Mouse (Mus musculus) large intestine, adult 2 months (tissue): ENCODE data around the gene Mcm3ap. TPM values are rescaled to one million over a fixed set of nuclear protein-coding genes. Genes with fewer than 3 reads are reported as not detected.
A peak's percentile ranks its signal among the peaks of the same experiment; 100 is the strongest.

Experiments
- DNase-seq: peaks from one replicate; pipeline ENCODE4 v3.0.0-alpha.2; 2012; ENCODE audit warnings: low read depth, low spot score
- WGBS: fragments of 180-500 bp; shearing (Covaris S2); methylation state at CpG from one replicate; pipeline ENCODE4 v1.1.7; 2018; 5-methylcytosine and 5-hydroxymethylcytosine counted together
- polyA plus RNA-seq: library from polyadenylated mRNA; depleted of rRNA; stranded (reverse); fragments of >200 nt; gene quantifications from 2 replicates; pipeline ENCODE4 v1.2.3, GENCODE M21; 2012; rRNA removed

Mcm3ap gene
- 15.8 and 16.9 TPM in 2 replicates for polyA plus RNA-seq

DNA sequence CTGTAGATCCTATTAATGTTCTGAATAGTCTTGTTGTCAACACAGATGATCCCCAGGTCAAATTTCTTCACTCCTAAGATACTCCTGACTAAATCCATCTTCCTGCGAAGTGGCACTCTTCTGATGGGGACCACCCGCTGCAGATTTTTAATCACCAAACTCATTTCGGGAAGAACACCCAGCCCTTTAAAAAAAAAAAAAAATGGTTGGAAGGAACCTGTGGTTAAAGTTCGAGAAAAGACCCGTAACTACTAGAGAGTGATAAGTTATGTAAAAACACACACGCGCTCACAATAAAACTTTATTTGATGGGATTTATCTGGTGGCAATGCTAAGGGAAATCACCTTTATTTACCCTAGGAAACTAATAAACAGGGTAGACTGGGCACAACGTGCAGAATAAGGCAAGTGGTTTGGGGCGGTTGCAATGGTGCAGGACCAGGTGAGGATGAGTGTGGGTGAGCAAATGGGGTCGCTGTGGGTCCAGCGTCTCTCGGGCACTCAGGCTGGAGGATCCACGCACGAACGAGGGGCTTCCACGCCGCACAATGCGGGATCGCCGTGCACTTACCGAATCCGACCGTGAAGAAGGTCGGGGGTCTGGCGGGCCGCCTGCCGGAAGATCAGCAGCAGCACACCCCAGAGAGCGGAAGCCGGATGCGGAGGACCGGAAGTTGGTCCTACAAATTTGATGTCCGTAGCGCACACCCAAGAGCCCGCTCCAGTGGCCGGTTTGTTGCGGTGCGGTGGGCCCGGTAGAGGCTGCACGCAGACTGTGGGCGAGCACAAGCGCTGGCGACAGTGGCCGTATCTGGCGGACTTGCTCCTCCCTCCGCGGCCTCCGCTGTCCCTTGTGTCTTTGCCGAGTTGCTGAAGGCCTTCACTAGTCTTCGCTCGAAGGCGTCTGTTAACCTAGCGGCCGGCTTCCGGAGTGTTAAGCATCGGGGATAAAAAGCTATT is at the start of gene Mcm3ap, which contains the start of gene Ybey:
Gene Mcm3ap, plus strand, starts transcription at position 725 of the 960 bp plus-strand sequence.
Gene Ybey, minus strand, starts transcription at position 912 of the 960 bp plus-strand sequence.
- WGBS = under 1% methylated on average over 55 of the region's 55 CpGs
- DNase-seq = peak; percentile 64

DNA sequence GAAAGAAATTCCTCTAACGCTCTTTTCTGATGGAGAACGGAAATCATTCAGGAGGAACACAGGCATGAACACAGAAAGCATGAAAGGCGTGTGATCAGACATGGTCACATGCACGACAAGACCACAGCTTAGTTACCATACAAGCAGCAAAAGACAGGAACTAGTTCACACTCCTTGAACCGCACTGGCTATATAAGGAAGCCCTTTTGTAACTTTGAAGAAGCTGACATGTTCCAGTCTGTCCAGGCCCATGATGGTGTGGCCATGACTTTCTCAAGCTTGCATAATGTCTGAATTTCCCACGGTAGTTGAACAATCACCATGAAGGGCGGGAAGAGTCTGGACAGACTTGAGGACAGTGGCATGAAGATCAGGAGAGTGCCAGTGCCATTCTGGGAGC is 43.1 kb upstream of the Mcm3ap start:
- WGBS = 94% methylated on average over 7 of the region's 7 CpGs

DNA sequence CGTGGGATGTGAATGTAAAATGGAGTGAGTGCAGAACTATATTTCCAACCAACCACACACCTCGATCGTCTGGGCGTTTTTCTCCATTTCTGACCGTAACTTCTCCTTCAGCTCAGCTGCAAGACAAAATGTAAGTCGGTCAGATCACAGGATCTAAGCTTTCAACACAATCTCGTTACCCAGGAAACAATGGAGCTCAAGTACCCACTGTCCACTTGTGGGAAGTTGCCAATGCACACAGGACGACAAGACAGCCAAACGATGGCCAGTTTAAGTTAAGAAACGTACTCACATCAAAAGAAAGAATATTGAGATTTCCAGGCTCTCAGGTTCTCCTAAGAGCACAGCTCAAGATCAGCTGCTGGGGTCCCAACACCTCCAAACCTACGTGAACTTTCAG is 34.8 kb upstream of the Mcm3ap start:
- WGBS = 95% methylated on average over 11 of the region's 11 CpGs

More for the DNA sequence above, 43.1 kb upstream of the Mcm3ap start:
- no peak for DNase-seq

DNA sequence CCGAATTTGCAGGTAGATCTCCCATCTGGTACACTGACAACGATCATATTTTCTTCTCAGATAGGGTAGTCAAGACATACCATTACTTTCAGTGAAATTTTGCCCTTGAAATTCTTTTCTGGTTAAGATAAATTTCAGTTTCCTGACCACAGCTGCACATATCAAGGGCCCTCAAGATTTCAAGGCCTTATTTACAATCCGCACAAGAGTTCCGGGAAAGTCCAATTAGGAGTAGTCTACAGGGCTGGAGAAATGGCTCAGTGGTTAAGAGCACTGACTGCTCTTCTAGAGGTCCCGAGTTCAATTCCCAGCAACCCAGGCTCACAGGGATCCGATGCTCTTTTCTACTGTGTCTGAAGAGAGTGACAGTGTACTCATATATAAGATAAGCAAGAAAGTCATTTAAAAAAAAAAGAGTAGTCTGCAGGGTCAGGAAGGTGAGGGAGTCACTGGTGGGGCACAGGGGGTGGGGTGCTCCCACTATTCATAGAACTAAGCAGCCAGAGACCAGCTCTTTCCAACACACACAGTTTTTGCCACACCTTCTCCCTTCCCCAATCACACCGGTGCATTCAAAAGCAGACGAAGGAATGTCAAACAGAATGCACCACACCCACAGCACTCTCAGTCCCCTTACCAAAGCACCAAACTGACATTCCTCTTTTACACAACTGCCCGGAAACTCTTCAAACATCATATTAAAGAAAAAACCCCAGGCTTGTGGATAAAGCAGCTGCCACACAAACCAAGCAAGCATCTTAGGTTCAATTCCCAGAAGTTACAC is 29.4 kb upstream of the Mcm3ap start:
- no peak for DNase-seq
- 75% methylated on average over 9 of the region's 9 CpGs for WGBS

More for the DNA sequence above, 34.8 kb upstream of the Mcm3ap start:
- no peak for DNase-seq

DNA sequence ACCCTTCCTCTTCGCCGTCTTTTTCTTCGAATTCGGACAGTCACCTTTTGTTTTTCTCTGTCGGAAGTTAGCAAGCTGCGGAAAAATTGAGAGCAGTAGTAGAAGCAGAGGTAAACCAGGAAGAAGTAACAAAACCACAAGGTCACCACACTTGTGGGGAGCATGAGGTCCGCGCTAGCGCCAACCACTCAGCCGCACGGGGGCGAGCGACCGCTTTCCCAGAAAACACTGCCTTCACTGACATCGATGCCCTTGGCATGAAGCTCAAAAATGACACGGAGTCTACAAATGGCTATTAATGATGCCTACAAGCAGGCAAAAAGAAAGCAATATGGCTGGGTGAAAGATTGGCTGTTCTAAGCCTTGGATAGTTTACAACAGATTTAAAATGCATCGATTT is 28.4 kb upstream of the Mcm3ap start, which contains the start of gene AC141477.1:
Gene AC141477.1, minus strand, starts transcription at position 164 of the 400 bp plus-strand sequence.
- DNase-seq = no peak
- 95% methylated on average over 17 of the region's 17 CpGs for WGBS

DNA sequence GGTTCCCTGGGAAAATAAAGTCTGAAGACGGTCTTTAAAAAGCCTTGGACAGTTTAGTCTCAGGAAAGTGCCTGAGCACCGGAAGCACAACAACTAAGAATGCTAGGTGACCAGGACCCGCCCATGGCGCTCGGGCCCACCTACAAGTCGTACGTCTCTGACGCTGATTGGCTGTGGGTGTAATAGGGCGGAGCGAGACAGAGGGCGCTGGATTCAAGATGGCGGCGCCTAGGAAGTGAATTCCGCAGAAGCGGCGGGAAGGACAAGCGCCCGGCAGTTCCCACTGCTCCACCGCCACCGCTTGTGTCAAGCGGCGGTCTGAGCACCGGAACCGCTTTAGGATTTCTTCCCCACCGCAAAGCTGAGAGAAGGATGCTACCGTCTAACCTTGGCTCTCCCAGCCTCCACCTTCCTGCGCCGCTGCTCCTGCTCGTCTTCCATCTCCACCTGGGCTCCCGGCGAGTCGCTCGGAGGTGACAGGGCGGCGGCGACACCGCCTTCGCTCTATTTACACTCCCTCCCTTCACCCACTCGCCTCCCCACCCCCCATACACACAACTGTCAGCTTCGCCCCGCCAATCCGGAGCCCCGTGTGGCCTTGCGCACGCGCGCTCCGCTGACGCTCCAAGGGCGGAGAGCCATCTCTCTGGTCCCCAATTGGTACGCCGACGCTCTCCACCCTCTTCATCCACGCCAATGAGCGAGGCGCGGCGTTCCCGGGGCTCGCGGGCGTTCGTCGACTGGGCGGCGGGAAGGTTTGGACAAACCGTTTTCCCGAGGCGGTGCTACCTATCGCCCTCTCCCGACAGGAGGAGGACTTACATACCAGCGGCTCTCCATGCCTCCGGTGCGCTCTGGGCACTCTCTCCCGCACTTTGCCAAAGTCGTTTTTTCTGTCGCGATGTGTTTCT is 26.3 kb upstream of the Mcm3ap start, which contains the start of gene Pcnt:
Gene Pcnt, minus strand, starts transcription at position 609 of the 911 bp plus-strand sequence.
- DNase-seq = peak; percentile 90
- under 1% methylated on average over 78 of the region's 78 CpGs for WGBS

DNA sequence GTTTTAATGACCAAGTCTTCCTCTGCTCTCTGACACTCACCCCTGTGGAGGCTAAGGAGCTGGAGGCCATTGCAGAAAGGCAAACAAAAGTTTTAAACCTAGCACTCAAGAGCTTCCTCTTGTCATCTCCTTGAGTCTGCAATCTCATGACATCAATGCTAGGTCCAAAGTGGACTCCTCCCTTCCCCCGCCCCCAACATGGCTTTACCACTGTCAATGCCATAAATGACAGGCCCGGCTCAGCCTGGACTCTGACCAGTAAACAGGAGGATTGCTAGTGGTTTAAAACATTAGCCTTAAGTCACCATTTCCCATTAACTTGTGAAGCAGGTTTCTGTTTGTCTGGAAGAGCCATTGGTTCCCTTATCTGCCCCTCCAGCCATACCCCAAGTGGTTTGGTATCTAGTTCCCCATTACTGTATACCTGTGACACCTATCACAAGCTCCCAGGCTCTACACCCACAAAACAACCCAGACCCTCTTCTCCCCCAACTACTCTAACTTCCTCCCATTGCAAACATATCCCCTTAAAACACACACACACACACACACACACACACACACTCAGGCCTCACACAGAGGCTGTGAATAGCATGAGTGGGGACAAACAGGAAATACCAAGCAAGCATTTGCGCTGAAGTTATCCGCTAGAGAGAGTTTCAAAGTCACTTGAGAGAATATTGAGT is 22.6 kb upstream of the Mcm3ap start:
- WGBS = 39% methylated on average over 4 of the region's 4 CpGs
- peak; percentile 50 for DNase-seq

DNA sequence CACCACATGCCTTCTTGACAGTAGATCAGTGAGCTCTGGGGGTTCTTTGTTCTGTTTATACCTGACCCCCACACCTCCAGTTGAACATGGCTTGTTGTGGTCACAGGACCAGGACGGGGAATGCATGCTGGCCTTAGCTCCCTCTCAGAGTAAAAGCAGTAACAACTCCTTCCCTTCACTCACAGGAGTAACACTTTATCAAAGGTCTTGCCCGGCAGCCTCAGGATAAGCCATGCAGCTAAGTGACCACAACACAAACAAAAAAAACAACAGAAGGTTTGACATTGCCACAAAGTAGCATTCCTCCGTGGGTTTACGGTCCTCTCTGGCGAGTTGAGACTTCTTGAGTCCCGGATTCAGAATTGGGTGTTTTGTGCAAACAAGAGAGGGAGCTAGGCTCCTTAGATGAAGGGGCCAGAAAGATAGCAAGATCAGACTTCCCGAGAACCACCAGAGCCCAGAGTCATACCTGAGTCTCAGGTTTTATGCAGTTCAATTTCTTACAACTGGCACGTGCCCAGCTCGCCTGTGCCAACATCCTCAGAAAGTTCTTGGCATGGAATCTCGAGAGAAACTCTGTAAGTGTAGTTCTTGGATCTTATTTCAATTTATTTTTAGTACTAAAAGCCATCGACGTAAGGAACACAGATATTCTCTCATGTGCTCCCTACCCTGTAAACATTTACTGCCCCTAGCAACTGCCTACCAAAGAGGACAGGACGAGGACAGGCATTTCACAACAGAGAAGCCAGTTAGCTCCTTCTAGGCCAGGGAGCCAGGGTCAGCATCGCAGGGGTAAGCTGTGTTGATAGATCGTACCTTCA is 21.1 kb upstream of the Mcm3ap start:
- WGBS = 64% methylated on average over 15 of the region's 15 CpGs
- no peak for DNase-seq

DNA sequence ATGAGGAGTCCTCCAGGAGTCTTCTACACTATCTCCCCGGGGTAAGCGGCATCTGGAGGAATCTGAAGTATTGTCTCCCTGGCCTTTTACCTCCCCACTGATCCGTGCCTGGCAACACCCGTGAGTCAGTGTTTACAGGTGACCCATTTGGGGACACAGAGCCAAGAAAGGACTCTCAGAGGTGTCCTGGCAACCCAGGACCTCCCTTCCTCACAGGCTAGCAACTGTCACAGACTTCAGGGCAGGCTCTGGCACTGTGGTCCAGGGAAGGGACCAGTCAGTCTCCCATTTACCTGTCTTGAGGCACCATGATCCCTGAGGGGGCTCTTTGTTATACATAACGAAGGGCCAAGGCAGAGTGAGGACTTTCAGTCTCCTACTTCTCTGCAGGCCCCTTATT is 19.9 kb upstream of the Mcm3ap start, which contains the start of gene 2610028H24Rik:
Gene 2610028H24Rik, plus strand, starts transcription at position 231 of the 400 bp plus-strand sequence.
- 68% methylated on average over 5 of the region's 5 CpGs for WGBS

DNA sequence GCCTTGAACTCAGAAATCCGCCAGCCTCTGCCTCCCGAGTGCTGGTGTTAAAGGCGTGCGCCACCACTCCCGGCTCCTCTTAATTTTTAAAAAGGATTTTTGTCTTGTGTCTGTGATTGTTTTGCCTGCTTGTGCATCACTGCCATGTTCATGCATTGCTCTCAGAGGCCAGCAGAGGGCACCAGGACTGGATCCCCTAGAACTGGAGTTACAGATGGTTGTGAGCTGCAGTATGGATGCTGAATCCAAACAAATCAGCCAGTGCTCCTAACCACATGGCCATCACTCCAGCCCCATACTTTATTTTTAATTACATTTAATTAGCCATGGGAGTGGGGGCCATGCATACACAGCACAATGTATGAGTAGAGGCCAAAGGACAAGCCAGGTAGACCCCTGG is 13.4 kb upstream of the Mcm3ap start:
- DNase-seq = no peak
- WGBS = 52% methylated on average over 5 of the region's 5 CpGs

More for the DNA sequence above, 19.9 kb upstream of the Mcm3ap start, which contains the start of gene 2610028H24Rik:
- DNase-seq = no peak

DNA sequence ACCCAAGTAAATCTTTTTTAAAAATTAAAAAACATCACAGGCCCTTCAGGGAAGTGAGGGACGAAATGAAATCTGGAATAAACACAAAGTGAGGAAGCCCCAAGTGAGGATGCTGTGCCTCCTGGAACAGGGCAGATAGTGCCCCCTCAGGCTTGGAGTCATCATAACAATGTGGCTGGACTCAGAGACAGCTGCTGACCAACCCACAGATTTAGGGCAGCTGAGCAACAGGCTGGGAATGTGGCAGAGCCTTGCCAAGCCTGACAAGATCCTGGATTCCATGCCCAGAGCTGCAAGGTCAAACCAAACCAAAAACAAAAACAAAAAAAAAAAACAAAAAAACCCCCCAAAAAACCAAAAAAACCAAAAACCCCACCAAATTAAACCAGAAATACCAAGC is 7.5 kb upstream of the Mcm3ap start:
- 91% methylated on average over 1 of the region's 1 CpGs for WGBS
- no peak for DNase-seq

DNA sequence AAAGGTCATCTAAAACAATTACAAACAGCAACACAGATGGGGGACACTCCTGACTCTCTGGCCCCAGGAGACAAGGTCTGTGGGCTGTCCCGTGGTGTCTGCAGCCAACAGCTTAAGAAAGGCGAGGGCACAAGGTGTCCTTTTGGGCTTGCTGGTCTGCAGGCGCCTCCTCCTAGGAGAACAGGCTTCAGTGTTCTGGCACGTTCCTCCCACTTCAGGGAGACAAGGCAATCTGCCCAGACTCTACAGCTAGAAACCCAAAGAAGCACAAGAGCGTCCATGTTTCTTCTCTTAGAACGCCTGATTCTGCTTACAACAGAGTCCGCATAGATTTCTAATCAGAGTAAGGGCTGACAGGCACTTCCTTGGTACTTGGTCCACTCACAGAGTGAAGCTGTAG is 6.4 kb upstream of the Mcm3ap start:
- 94% methylated on average over 7 of the region's 7 CpGs for WGBS
- DNase-seq = no peak

DNA sequence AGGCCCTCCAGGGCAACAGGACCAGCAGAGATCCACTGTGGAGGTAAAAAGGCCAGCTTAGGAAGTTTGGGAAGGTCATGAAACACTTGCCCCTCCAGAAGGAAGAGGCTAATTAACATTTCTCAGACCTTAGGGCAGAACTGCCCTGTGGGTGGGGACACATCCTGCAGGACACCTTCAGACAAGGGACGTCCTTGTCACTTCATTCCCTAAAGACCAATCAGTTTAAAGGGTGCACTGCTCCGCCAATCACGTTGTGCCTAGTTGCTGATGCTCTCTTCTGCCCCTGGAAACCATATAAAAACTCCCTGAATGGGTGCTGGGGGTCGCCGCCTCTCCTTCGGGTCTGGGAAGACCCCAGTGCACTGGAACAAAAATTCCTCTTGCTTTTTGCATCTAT is 6.0 kb upstream of the Mcm3ap start:
- WGBS = 91% methylated on average over 6 of the region's 6 CpGs
- no peak for DNase-seq

DNA sequence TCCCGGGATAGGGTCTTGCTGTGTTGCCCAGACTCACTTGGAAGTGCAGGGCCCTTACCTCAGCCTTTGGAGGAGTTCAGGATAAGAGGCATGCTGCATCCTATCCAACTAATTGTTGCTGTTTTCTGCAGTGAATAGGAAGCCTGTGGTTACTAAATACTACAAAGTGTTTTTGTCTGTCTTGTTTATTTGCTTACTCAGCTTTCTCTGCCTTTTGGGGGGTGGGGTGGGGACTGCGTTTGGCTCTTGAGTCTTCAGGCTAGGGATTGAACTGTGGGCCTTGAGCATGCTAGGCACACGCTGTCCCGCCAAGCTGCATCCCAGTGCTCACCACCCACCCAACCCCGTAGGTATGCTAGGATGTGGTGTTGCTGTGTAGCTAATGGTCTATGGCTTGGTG is 5.0 kb downstream of the Mcm3ap start:
- 89% methylated on average over 5 of the region's 5 CpGs for WGBS
- DNase-seq = no peak

DNA sequence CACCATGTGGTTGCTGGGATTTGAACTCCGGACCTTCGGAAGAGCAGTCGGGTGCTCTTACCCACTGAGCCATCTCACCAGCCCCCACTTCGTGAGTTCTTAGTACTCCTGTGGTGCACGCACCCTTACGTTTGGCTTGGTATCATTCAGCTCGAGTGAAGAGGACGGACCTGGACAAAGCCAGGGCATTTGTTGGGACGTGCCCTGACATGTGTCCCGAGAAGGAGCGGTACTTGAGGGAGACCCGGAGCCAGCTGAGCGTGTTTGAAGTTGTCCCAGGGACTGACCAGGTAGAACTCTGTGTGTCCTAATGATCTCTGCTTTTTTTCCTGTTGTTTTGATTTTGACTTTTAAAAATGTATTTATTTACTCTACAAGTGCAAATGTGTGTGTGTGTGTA is 12.1 kb downstream of the Mcm3ap start:
- 95% methylated on average over 13 of the region's 13 CpGs for WGBS
- DNase-seq = no peak

DNA sequence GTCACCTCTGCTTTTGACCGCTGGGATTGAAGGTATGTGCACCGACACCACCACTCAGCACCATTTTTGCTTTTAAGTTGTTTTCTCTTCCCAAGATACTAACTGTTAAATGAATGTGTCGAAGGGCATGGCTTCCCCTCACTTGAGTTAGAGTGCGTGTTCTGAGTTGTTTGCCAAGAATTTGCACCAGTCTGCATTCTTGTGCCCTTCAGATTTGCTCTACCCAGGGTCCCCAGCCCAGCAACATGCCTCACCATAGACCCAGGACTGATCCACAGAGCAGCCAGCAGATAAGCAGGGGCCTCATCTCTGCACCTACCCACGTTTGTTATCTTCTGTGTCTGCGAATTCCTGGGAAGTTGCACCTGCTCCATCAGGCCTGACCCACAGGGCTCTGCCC is 12.8 kb downstream of the Mcm3ap start:
- 91% methylated on average over 6 of the region's 6 CpGs for WGBS
- DNase-seq = no peak

DNA sequence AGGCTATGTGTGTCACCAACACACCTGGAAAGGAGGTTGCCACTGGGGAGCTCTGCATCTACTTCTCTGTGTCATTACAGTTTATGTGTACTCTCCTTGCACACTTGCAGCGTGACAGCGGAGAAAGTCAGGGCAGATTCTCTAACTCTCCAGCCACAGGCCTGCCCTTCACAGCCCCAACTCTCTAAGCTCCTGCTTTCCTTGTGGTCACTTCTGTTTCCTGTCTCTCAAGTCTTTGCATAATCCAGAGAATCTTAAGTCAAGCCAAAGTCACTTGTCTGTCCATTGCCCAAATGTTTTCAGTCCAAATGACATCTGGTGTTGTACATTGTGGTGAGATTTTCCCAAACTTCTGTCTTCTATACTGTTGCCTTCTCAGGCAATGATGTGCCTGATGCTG is 17.6 kb downstream of the Mcm3ap start:
- no peak for DNase-seq
- WGBS = 96% methylated on average over 2 of the region's 2 CpGs

DNA sequence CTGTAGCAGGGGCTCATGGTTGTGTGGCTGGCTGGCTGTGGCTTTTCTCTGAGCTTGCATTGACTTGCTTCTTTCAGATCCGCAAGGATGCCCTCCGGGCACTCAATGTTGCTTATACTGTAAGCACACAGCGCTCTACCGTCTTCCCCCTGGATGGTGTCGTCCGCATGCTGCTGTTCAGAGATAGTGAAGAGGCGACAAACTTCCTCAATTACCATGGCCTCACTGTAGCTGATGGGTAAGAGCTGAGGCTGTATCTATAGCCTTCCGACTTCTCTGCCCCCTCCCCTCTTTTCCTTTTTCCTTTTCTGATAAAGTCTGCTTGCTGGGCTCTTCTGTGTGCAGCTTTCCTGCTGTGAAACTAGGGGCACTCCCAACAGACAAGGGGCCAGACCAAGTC is 19.5 kb downstream of the Mcm3ap start:
- no peak for DNase-seq
- 94% methylated on average over 8 of the region's 8 CpGs for whole genome bisulfite sequencing
